Mouse (Mus musculus) liver, embryonic 11.5 days (tissue): ENCODE measurements around the gene Dab1. TPM values are rescaled to one million over a fixed set of nuclear protein-coding genes. Genes with fewer than 3 reads are reported as not detected.

Experiments used
- ATAC-seq: fragments of 200-750 bp; cut with Nextera tagmentation; replicated peaks from 2 replicates; pipeline ENCODE4 v1.8.0; 2017; ENCODE audit warnings: moderate number of reproducible peaks, mild to moderate bottlenecking, moderate TSS enrichment, moderate library complexity; ENCODE audit not compliant: low FRiP score
- DNase-seq: peaks from one replicate; pipeline ENCODE4 v3.0.0-alpha.2; 2017; ENCODE audit warnings: low spot score
- H3K27ac ChIP-seq: fragments of 300-500 bp; sonication (generic); 2 replicates; pipeline ENCODE4 v1.5.1; 2014; ENCODE audit warnings: mild to moderate bottlenecking, low read depth, low read length, control low read depth
- H3K27me3 ChIP-seq: fragments of 300-500 bp; sonication (generic); replicated peaks from 2 replicates; pipeline ENCODE4 v1.6.1; 2014; ENCODE audit warnings: low read length, mixed read lengths; ENCODE audit not compliant: control insufficient read depth, insufficient read depth
- H3K36me3 ChIP-seq: fragments of 300-500 bp; sonication (generic); 2 replicates; pipeline ENCODE4 v1.6.1; 2014; ENCODE audit warnings: mild to moderate bottlenecking, low read length, moderate library complexity, mixed read lengths; ENCODE audit not compliant: control insufficient read depth, insufficient read depth
- H3K4me1 ChIP-seq: fragments of 300-500 bp; sonication (generic); replicated peaks from 2 replicates; pipeline ENCODE4 v1.6.1; 2014; ENCODE audit warnings: low read length, mixed read lengths; ENCODE audit not compliant: control insufficient read depth, insufficient read depth
- H3K4me2 ChIP-seq: fragments of 300-500 bp; sonication (generic); 2 replicates; pipeline ENCODE4 v1.6.1; 2014; ENCODE audit warnings: mild to moderate bottlenecking, control low read depth, moderate library complexity
- H3K4me3 ChIP-seq: fragments of 300-500 bp; sonication (generic); 2 replicates; pipeline ENCODE4 v1.5.1; 2014; ENCODE audit warnings: low read depth, low read length, control low read depth
- H3K9ac ChIP-seq: fragments of 300-500 bp; sonication (generic); 2 replicates; pipeline ENCODE4 v1.6.1; 2014; ENCODE audit warnings: low read depth, low read length, control low read depth
- H3K9me3 ChIP-seq: fragments of 300-500 bp; sonication (generic); 2 replicates; pipeline ENCODE4 v1.6.1; 2016; ENCODE audit warnings: low read length, inconsistent platforms, mixed read lengths; ENCODE audit not compliant: control insufficient read depth
- WGBS: fragments of 180-500 bp; shearing (Covaris S2); extraction: QIAGEN DNeasy Blood & Tissue Kit; methylation state at CpG from one replicate; pipeline ENCODE4 v1.1.7; 2014; 5-methylcytosine and 5-hydroxymethylcytosine counted together
- polyA plus RNA-seq: library from polyadenylated mRNA; unstranded; fragments of >200 nt; fragmentation: Nextera tagmentation; extraction: Ambion mirVana; gene quantifications from 2 replicates; pipeline ENCODE4 v1.2.1, GENCODE M21; 2014

Dab1 gene
- polyA plus RNA-seq, 1 experiment from 2014 or later, result 1.8 TPM

DNA sequence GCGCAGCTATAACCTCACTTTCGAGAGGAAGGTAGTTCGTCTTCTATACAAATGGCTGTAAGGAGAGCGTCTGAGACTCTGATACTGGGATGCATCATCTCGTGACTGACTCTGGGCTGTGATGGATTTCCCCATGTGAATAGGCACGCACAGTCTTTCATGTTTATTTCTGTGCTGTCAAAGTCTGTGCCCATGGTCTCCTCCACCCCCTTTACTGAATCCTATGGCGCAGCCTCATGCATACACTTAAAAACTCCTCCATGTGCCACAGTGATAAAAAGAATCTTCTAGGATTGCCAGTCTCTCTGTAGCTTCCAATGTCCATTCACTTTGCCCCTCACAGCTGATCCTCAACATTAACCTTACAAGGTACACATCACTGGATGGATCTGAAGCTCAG lies 1009.5 kb downstream of the Dab1 start:
- Histone ChIP-seq H3K4me1 (no peaks in the 10 kb centered on the region), H3K4me3 (no peak overlapping the region), H3K27ac (no peak overlapping the region), H3K4me2 (no peak overlapping the region), H3K27me3 (no peaks in the 10 kb centered on the region), H3K9me3 (no peaks in the 10 kb centered on the region), H3K9ac (no peak overlapping the region), H3K36me3 (no peaks in the 10 kb centered on the region)
- DNase-seq, result no peak
- 78% methylated on average over 7 of the region's 7 CpGs for WGBS
- ATAC-seq, result no peak

DNA sequence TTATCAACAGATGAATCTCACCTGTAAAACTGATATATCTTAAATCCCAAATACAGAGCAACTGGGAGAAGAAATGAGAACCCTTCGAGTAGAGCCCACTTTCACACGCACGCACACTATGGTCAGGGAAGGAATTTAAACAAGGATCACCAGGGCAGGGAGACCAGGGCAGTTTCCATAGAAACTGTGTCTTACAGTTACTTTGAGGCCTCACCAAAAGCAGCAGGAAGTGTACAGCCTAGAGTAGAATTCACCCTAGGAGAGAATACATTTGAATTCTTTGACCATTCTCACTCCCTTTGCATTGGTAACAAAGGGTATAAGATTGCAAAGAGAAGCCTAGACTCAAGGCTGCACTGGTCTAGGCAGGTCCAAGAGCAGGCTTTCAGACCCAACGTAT lies 1017.9 kb downstream of the Dab1 start:
- Histone ChIP-seq H3K9me3 (no peaks in the 10 kb centered on the region), H3K4me3 (no peak overlapping the region), H3K27me3 (no peaks in the 10 kb centered on the region), H3K9ac (no peak overlapping the region), H3K36me3 (no peaks in the 10 kb centered on the region), H3K27ac (no peak overlapping the region), H3K4me1 (no peaks in the 10 kb centered on the region), H3K4me2 (no peak overlapping the region)
- ATAC-seq (no peak), DNase-seq (no peak)
- 88% methylated on average over 4 of the region's 4 CpGs for WGBS

- Histone ChIP-seq H3K9ac (no peak overlapping the region), H3K4me3 (no peak overlapping the region), H3K36me3 (no peaks in the 10 kb centered on the region), H3K27me3 (no peaks in the 10 kb centered on the region), H3K27ac (no peak overlapping the region), H3K4me1 (no peaks in the 10 kb centered on the region), H3K4me2 (no peak overlapping the region), H3K9me3 (no peaks in the 10 kb centered on the region)
- 81% methylated on average over 5 of the region's 5 CpGs for WGBS
- DNase-seq, result no peak
- no peak for ATAC-seq
Observed at GRCm38 (mm10) chr4:104640617-104641016, 1021.5 kb downstream of the Dab1 start.

DNA sequence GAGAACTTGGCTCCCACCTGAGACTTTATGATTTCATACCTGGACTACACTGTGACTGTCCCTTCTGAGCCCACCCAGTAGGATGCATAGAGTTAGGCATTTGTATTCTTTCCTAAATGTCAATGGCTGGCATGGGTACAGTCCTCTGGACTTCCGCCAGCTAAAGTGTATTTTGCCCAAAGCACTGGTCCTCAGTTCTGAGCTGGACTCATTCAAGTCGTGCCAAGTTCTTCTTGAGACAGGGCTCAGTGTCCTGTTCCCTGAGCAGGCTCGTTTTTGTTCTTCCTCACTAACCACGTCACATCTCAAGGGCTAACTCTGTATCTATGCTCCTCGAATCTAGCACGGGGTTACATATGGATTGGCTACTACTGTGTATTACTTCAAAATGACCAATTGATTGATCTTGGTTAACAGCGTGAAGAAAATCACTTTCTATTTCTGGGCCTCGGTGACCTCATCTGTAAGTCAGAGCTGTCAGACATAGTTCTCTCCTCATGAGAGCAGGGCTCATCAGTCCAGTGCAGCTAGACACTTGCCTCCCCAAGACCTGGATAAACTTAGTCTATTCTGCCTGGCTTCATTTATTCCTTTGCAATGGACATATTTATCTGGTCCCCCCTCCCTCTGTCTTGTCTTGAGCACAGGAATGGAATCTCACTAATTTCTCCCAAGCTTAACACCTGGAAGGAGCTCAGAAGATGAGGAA lies 1023.8 kb downstream of the Dab1 start:
- DNase-seq, result no peak
- ATAC-seq, result no peak
- Histone ChIP-seq H3K27ac (no peak overlapping the region), H3K4me1 (no peaks in the 10 kb centered on the region), H3K4me3 (no peak overlapping the region), H3K9ac (no peak overlapping the region), H3K36me3 (no peaks in the 10 kb centered on the region), H3K9me3 (no peaks in the 10 kb centered on the region), H3K4me2 (no peak overlapping the region), H3K27me3 (no peaks in the 10 kb centered on the region)
- WGBS, result 85% methylated on average over 8 of the region's 8 CpGs

- no peaks in the 10 kb centered on the region for H3K9me3 ChIP-seq
- H3K36me3 ChIP-seq, result no peaks in the 10 kb centered on the region
- H3K4me1 ChIP-seq, result no peaks in the 10 kb centered on the region
- no peak overlapping the region for H3K9ac ChIP-seq
- H3K4me3 ChIP-seq, result no peak overlapping the region
- WGBS, result 71% methylated on average over 6 of the region's 6 CpGs
- DNase-seq (no peak), ATAC-seq (no peak)
- no peak overlapping the region for H3K27ac ChIP-seq
- no peak overlapping the region for H3K4me2 ChIP-seq
- no peaks in the 10 kb centered on the region for H3K27me3 ChIP-seq
Observed at GRCm38 (mm10) chr4:104643534-104644356, 1024.6 kb downstream of the Dab1 start.

- H3K9ac ChIP-seq, result no peak overlapping the region
- no peaks in the 10 kb centered on the region for H3K4me1 ChIP-seq
- no peaks in the 10 kb centered on the region for H3K36me3 ChIP-seq
- no peak overlapping the region for H3K4me3 ChIP-seq
- 73% methylated on average over 3 of the region's 3 CpGs for WGBS
- no peaks in the 10 kb centered on the region for H3K27me3 ChIP-seq
- H3K4me2 ChIP-seq, result no peak overlapping the region
- H3K9me3 ChIP-seq, result no peaks in the 10 kb centered on the region
- no peak for ATAC-seq
- DNase-seq, result no peak
- H3K27ac ChIP-seq, result no peak overlapping the region
Observed at GRCm38 (mm10) chr4:104644357-104644630, 1025.1 kb downstream of the Dab1 start.

DNA sequence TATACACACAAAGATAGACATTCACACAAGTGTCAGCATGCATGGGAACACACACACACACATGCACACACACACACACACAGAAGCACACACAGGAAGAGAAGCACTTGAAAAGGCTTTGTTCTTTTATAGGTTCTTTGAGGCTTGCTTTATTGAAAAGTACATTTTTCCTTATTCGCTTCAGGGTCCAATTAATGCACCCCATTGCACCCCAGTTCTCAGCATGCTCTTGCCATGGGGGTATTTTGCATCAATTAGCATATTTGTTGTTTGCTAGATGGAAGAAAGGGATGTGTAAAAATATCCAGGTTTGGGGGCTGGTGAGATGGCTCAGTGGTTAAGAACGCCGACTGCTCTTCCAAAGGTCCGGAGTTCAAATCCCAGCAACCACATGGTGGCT lies 1025.7 kb downstream of the Dab1 start:
- WGBS, result 95% methylated on average over 4 of the region's 4 CpGs
- H3K4me3 ChIP-seq, result no peak overlapping the region
- H3K27me3 ChIP-seq, result no peaks in the 10 kb centered on the region

GRCm38 (mm10) chr4:104651761-104652160 lies 1032.6 kb downstream of the Dab1 start:
- DNase-seq, result no peak
- Histone ChIP-seq H3K36me3 (no peaks in the 10 kb centered on the region), H3K4me1 (no peaks in the 10 kb centered on the region), H3K9ac (no peak overlapping the region), H3K27me3 (no peaks in the 10 kb centered on the region), H3K9me3 (no peaks in the 10 kb centered on the region), H3K4me3 (no peak overlapping the region), H3K4me2 (no peak overlapping the region), H3K27ac (no peak overlapping the region)
- 74% methylated on average over 6 of the region's 6 CpGs for WGBS
- ATAC-seq, result no peak

More for the DNA sequence above, 1025.7 kb downstream of the Dab1 start:
- H3K9ac ChIP-seq, result no peak overlapping the region
- H3K9me3 ChIP-seq, result no peaks in the 10 kb centered on the region
- no peak overlapping the region for H3K4me2 ChIP-seq
- H3K4me1 ChIP-seq, result no peaks in the 10 kb centered on the region
- no peaks in the 10 kb centered on the region for H3K36me3 ChIP-seq
- ATAC-seq (no peak), DNase-seq (no peak)
- no peak overlapping the region for H3K27ac ChIP-seq

- no peaks in the 10 kb centered on the region for H3K4me1 ChIP-seq
- H3K4me3 ChIP-seq, result no peak overlapping the region
- ATAC-seq (no peak), DNase-seq (no peak)
- no peak overlapping the region for H3K9ac ChIP-seq
- H3K27me3 ChIP-seq, result no peaks in the 10 kb centered on the region
- WGBS, result 77% methylated on average over 7 of the region's 7 CpGs
- H3K4me2 ChIP-seq, result no peak overlapping the region
- H3K27ac ChIP-seq, result no peak overlapping the region
- H3K36me3 ChIP-seq, result no peaks in the 10 kb centered on the region
- H3K9me3 ChIP-seq, result no peaks in the 10 kb centered on the region
Observed at GRCm38 (mm10) chr4:104656728-104657127, 1037.6 kb downstream of the Dab1 start.
